Mouse (Mus musculus) ES-E14 (cell line): ENCODE measurements around the gene Isl1.

ENCODE experiments used
- ZC3H11A ChIP-seq: IDR thresholded peaks from 2 replicates; pipeline ENCODE4 v1.6.1; 2012; ENCODE audit warnings: low read depth, mild to moderate bottlenecking, inconsistent platforms, low read length, borderline replicate concordance
- ZNF384 ChIP-seq: IDR thresholded peaks from 2 replicates; pipeline ENCODE4 v1.6.1; 2012; ENCODE audit warnings: low read depth, low read length, inconsistent platforms

DNA sequence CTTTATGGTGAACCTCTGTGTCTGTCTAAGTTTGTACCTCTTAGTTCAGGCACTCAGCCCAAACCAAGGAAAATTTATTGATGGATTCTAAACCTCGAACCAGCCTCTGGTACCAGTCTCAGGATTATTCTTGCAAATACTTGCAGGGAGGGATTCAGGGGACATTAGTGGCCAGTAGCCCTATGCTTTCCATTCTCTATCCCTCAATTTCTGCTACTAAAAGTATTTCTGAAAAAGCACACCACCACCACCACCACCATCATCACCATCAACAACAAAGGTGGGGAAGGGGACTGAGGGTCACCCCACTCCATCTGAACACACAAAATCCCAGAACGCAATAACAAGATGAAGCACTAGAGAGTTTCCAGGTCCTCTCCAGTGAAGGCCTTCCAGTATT lies 3.8 kb downstream of the Isl1 start:
- TF ChIP-seq ZC3H11A (no peak), ZNF384 (no peak)
